Mouse (Mus musculus): ENCODE measurements around the gene Abcb11.
"Not testable (repeated sequence)": the region's sequence is repeated elsewhere in the genome, so short reads cannot be mapped to it uniquely, and the experiment has no call there.

Gene Abcb11

DNA sequence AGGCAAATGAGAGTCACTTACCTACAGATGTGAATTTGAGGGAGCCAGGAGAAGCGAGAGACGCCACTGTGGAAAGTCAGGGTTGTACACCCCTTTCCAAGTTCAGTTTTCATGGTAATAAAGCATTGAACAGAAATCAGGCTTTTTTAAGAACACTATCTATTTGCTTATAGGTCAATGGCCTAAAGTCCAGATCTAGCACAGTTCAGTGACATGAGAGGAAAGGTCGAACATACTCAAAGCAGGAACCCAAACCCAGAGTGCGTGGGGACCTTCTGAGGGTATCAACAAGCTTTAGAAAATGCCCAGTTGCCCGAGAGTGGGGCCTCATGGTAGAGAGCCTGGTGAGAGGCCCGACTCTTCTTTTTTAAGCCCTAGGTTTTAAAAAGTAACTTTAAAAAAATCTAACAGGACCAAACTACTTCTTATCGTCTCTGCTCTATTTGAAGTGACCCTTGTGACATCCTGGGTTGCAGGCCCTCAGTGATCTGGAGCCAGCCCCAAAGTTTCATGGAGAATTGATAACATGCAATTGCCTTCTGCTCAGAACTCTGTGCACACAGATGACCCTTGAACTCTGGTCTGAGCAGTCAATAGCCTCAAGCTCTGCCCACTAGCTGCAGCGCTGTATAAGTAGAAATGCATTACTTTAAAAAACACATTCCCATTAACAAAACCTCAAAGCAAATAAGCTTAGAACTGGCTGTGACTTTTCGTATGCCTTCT, at the start of gene Abcb11:
Gene Abcb11 (minus strand): TSS at position 121 of the 726 bp plus-strand sequence.
- DNase-seq (ENCODE audit: low read depth, low spot score): no peak

DNA sequence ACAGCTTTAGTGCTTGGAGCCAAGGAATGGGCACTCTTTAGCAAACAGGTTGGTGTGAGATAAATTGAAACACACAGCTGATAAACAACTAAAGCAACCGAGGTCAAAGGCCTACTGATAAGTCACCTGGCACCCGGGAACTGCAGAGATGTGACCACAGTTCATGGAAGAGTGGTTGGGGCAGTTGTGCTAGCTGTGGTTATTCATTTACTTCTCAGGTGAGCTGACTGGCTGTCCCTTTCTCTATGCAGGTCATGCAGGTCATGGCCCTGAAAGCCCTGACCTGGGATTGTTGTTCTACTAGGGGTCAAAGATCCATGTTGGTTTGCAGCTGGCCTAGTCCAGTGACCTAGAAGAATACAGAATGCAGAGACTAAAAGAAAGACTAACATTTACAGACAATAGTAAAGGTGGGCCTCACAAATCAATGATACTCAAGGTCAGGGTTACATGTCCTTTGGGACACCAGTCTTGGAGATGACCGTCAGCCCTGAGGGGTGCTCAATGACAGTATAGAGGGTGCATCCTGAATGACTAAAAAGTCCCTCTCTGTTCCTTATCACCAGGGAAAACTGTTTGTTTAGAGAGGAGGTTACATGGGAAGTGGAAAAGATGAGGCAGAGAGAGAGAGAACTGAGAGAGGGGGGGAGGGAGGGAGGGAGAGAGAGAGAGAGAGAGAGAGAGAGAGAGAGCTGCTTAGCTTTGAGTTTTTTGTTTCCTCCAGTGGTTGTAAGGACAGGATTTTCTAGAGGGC, 43.9 kb upstream of the Abcb11 start:
- no peak for DNase-seq (ENCODE audit: low read depth, low spot score)

DNA sequence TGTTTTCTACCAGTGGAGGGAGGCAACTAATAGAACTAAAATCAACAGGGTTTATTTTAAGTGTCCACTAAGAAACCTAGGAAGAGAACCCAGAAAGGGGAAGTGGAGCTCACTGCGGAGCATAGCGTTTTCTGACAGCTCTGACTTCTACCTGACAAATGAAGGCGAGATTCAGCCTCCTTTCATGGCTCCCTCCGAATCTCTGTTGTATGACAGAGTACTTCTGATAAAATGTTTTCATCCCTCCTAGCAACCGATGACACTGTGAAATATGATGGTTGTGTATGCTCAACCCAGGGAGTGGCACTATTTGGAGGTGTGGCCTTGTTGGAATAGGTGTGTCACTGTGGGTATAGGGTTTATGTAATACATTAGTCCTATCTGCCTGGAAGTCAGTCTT, 40.4 kb upstream of the Abcb11 start:
- DNase-seq (ENCODE audit: low read depth, low spot score): no peak

DNA sequence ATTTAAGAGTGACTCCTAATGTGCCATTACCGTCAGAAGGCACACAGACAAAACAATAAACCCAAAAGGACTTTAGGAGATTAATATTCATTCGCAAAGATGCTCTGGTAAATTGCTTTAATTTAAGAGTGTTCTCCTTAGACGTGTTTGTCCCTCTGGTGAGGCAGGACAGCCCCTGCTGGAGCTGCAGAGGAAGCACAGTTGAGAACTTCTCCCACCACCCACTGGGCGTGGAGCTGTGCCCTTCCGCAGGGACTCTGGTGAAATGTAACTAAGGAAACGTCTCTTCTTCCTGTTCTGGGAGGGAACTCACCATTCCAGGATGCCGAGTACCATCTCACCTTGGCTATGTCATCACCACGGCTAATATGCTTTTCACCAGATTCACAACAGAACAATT, 39.3 kb upstream of the Abcb11 start:
- DNase-seq (ENCODE audit: low read depth, low spot score): no peak

DNA sequence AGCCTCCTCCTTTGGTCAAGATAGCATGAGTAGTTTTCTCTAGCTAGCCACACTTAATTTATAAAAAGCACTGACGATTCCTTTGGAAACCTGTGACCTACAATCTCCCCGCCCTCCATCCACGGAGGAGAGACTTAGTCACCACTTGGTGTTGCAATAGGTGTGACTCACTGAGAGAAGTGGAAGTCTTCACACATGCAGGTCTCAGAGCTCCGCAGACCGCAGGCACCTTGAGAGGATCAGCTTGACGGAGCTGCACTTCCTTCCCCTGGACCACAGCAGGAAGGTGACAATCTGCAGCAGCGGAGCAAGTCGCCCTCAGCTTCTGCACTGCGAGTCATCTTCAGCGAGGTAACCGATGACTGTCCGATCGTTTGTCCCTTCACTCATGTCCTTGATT, 37.9 kb upstream of the Abcb11 start, which contains the start of gene Dhrs9:
Gene Dhrs9 (plus strand): TSS at position 165 of the 400 bp plus-strand sequence.
- peak; percentile 79 for DNase-seq (ENCODE audit: low read depth, low spot score)

DNA sequence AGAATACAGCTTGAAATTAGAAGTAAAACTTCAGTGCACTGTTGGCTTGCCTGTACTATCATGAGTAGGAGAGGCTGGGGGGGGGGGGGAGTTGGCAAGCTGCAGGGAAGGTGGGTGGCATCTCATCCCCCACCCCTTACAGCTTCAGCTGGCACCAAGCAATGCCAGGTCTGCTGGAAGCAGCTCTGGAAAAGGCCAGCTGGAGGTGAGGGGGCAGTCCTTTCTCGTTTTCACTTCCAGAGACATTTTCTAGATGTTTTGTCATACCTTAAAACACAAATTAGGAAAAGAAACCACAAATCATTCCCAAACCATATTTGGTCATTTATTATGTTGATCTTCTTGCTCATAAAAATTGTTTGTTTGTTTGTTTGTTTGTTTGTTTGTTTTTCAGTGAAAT, 37.4 kb upstream of the Abcb11 start:
- DNase-seq (ENCODE audit: low read depth, low spot score): no peak

DNA sequence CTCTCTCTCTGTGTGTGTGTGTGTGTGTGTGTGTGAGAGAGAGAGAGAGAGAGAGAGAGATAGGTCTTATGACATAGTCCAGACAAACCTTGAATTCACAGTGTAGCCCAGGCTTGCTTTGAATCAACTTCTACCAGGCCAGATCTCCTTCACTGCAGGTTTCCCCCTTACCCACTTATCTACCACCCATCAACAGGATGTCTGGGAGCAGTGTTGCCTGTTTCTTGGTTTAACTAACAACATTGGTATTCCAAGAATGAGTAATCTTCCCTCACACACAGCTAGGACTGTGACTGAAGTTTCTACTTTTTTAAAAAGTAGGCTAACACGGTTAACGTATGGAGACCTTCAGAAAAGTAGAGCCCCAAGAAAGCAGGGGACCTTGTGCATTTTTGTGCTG, 34.4 kb upstream of the Abcb11 start:
- DNase-seq (ENCODE audit: low read depth, low spot score): no peak

DNA sequence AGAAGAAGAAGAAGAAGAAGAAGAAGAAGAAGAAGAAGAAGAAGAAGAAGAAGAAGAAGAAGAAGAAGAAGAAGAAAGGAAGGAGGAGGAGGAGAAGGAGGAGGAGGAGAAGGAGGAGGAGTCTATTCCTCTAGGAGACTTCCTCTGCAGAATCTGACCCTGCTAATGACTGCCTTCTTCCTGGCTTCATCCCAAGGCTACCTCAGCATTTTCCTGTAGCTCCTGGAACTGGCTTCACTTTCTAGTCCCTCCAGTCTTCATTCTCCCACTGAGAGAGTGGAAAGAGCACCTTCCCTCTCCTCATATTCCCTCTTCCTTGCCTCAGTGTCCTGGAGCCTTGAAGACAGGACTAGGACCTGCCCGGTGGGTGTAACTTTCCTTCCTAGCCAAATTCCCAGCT, 22.9 kb upstream of the Abcb11 start:
- no peak for DNase-seq (ENCODE audit: low read depth, low spot score)

DNA sequence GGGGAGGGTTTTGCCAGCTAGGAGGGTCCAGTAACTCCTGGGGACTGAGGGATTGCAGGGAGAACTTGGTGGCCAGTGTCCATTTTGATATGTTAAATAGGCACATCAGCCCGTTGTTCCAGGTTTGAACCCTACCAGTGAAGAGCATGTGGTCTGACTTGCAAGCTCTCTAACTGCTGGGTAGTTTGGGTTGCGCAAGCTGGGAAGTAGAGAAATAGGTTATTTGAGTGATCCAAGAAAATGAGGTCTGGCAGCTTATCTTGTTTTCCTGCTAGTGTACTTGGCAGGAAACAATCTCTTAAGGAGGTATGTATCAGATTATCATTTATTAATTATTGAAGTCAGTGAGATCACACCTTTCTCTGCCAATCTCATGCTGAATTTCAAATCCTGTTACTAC, 22.4 kb upstream of the Abcb11 start:
- no peak for DNase-seq (ENCODE audit: low read depth, low spot score)

DNA sequence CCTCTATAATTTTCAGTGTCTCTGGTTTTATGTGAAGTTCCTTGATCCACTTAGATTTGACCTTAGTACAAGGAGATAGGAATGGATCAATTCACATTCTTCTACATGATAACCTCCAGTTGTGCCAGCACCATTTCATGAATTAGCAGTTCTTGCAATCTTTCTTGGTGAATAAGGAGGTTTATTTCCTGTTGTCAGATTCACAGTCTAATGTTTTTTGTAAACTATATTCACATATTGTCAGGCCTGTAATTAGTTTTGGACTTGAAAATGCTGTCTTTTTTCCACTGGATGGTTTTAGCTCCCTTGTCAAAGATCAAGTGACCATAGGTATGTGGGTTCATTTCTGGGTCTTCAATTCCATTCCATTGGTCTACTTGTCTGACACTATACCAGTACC, 13.0 kb upstream of the Abcb11 start:
- not testable (repeated sequence) for DNase-seq (ENCODE audit: low read depth, low spot score)

DNA sequence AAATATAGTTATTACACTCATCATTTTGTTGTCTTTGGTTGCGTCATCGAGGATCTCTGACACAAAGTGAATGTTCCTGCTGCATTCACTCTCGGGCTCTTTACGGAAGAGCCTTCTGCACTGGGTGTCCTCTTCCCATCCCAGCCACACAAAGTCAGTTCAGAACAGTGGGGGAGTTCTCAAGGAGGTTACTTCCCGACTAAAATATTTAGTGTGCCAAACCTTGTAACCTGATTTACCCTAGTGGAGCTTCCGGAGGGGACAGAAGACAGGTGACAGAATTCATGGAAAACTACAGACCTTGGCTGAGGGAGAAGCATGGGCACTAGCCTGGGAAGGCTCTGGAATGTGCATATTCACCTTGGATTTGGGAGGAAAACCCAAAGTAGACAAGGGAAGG, 910 bp downstream of the Abcb11 start:
- no peak for DNase-seq (ENCODE audit: low read depth, low spot score)

DNA sequence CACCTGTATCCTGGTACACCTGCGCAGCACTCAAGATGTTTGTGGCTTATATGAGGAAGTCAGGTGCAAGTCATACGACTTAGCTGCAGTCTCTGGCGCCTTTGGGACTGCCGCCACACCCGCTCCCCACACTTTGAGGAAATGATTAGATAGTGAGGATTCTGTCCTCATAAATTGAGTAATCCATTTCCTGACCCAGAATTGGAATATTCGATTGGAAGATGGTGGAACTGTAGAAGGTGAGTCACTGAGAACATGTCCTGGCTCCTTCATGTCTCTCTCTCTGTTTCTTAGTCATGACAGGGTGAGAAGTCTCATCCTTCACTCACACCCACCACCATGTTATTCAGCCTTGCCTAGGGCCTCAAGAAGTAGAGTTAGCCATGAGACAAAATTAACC, 10.9 kb downstream of the Abcb11 start:
- DNase-seq (ENCODE audit: low read depth, low spot score): not testable (repeated sequence)

DNA sequence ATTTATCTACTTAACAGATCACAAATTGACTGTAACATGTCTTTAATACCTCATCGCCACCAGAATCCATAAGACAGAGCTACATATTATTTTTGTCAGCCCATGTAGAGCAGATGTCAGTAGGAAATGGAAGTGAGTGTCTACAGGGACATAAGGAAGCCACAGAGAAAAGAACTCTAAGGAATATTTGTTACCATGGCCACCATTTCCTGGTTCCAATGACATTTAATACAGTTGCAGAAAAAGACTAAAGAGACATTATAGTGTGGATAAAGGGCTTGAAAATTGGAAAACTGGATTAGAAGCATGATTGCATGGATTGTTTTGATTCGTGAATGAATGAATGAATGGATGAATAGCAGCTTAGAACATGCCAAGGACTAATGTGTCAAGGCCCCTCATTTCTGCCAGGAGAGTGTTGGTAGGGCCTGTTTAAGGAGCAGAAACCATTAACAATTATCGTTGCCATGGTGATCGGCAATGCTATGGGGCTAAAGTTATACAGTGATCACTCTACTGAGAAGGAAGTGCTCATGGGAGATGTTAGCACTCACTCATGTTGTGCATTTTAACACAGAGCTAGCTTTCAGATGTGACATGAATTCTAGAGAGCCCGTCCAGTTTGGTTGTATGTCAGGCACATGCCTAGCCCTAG, 13.8 kb downstream of the Abcb11 start:
- no peak for DNase-seq (ENCODE audit: low read depth, low spot score)

DNA sequence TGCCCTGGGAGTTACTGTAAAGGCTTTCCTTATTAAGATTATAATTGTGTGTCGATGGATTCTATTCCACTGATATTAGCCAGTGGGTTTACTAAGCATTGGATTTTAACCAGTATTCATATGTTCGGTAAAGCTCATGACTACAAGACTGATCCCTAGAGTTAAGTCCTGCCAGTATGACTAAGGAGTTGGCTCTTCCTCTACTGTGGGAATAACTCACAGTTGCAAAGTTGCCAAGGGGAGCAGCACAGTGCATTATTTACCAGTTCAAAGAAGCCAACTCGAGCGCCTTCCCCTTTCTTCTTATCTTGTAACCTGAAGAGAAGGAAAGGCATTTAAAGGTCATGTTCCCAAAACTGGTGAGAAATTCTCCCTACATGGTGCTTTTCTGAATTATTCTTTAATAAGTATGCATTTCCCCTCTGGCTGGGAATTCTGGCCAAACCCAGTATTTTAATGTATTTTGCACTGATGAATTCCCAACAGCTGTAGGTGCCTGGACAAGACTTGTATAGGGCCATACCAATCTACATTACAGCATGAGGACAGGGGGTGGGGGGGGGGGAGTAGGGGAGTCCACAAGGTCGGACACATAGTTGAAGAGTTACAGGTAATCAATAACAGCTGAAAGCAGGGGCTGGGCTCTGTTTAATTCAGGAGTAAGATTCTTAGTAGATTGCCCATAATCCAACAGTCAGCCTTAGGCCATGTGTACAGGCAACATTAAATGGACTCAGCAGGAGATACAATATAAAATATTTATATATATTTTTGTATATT, 17.3 kb downstream of the Abcb11 start:
- DNase-seq (ENCODE audit: low read depth, low spot score): no peak

DNA sequence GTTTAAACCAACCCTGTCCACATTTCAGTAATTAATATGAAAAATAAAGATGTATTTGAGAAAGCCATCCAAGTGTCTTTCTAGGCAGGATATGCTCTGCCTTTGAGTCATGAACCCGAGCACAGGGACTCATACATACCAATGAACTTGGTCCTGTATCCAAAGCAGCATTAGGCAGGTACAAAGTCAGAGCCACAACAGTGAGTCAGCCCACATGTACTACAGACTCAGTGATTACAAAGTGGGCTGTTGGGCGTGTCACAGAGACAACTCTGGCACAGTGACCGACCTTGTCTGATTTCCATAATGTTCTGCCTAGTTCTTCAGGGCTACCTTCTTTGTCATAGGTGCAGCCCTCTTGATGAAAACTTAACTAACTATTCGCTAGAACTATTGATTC, 19.4 kb downstream of the Abcb11 start:
- DNase-seq (ENCODE audit: low read depth, low spot score): no peak

DNA sequence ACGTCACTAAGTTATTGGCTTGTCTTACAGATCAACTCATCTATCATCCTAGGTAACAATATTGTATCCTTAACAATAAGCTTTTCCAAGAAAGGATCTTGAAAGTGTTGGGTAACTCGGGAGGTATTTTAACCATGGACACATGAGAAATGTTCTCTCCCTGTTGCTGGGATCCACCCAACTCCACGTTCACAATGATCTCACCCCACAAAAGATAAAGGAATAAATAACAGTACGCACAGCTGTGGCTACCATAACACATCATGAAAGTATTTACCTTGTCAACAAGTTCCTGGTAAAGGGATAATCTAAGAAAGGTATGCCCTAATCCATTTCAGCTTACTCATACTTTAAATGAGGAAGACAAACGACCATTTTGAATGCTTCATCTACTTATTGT, 21.0 kb downstream of the Abcb11 start:
- DNase-seq (ENCODE audit: low read depth, low spot score): no peak

DNA sequence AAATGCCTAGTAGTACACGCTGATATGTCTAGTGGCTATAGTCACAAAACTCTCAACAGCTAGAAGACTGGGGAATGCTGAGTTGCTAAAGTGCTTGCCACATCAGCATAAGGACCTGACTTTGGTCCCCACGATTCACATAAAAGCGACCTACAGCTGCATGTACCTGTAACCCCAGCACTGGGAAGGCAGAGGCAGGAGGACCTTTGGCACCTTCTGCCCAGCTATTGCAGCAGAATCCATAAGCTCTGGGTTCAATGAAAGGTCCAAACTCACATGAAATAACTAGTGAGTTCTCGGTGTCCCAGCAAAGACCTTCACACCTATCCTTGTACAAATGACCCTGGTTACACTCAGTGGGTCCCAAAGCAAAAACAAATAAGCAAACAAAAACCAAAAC, 31.1 kb downstream of the Abcb11 start:
- DNase-seq (ENCODE audit: low read depth, low spot score): no peak

DNA sequence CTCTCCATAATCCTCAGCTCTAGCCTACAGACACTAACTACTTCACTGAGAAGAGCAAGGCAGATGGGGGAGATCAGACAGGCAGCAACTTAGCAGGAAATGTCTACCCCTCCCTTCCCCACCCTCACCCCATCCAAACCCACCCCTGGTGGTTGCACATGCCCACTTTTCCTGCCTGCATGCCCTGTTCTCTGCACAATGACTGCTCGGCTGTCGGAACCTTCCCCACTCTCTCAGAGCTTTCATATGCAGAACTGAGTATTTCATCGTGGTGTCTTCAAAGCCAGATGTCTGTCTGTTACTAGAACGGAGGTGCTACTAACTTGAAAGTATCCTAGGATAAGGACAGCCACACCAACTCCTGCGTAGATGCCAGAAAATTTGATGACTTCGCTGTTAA, 34.3 kb downstream of the Abcb11 start:
- no peak for DNase-seq (ENCODE audit: low read depth, low spot score)

DNA sequence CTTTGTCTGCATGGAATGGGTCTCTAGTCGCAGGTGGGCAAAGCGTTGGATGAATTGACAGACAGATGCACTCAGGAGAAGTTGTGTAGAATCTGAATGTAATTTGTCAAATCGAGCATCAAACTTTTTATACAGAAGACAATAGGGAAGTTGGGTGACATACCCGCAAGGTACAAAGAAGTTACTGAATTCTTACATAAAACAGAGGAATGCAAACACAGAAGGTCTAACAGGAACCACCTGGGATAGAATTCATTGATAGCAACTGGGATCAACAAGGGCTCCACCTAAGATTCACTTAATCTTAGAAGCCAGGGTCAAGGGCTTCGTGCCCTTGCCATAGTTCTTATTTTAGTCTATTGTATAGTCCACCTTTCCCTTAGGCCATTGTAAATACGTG, 41.8 kb downstream of the Abcb11 start:
- DNase-seq (ENCODE audit: low read depth, low spot score): not testable (repeated sequence)

DNA sequence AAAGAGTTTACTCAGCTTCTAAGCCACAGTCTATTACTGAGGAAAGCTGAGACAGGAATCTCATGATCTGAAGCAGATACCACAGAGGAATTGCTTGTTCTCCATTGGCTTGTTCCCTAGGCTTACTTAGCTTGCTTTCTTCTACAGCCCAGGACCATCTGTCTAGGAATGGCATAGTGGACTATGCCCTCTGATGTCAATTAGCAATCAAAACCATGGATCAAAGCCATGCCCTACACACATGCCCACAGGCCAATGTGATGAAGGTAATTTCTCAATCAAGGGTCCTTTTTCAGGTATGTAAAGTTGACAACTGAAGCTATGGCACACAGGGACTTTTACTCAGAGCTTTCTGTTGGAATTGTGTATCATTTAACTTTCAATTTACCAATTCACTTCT, 47.9 kb downstream of the Abcb11 start:
- DNase-seq (ENCODE audit: low read depth, low spot score): no peak

DNA sequence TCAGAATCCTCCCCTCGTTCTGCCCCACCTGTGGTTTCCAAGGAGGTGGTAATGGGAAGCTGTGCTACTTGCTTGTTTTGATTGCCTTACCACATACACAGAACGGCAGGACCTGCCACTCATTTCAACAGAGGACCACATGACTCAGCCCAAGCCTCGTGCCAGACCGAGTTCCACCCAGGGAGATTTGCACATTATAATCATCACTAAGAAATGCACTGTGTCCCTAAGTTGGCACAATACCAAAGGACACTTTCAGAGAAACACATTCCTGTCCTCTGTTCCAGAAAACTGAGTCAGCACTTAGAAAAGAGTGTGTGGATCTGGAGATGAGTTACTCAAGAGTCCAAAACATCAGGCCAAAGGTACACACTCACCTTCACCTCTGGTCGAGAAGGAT, 53.4 kb downstream of the Abcb11 start:
- DNase-seq (ENCODE audit: low read depth, low spot score): no peak

DNA sequence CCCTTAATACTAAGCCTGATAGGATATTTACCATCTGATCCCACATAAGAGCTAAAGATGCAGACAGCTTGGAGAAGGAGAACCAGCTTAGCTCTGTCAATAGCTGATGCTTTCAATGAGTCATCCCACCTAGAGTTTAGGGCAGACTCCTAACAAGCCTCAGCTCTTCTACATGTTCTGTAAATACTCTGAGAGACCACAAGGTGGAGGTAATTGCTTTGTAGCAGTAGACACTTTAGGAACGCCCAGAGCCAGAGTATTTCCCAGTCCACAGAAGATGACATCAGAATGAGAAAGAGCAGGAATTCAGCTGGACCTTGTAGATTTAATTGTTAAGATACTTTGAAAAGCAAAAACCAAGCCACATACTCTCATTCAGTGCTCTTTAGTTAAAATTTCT, 66.5 kb downstream of the Abcb11 start:
- no peak for DNase-seq (ENCODE audit: low read depth, low spot score)

All from CD4-positive helper T cell, adult 2 months (primary cell).